Mouse (Mus musculus) testis, adult 2 months (tissue): ENCODE results near the gene Fam185a.

ENCODE experiments used
- CTCF ChIP-seq: fragments of 200-500 bp; IDR thresholded peaks from 2 replicates; pipeline ENCODE4 v1.5.1; 2012; ENCODE audit warnings: low read depth, mild to moderate bottlenecking, inconsistent platforms, low read length, moderate library complexity; ENCODE audit not compliant: control insufficient read depth, insufficient read depth, insufficient replicate concordance
- POLR2A ChIP-seq: fragments of 200-500 bp; IDR thresholded peaks from 2 replicates; pipeline ENCODE4 v1.6.1; 2012; ENCODE audit warnings: low read depth, mild to moderate bottlenecking, inconsistent platforms, low read length, moderate library complexity; ENCODE audit not compliant: control insufficient read depth

DNA sequence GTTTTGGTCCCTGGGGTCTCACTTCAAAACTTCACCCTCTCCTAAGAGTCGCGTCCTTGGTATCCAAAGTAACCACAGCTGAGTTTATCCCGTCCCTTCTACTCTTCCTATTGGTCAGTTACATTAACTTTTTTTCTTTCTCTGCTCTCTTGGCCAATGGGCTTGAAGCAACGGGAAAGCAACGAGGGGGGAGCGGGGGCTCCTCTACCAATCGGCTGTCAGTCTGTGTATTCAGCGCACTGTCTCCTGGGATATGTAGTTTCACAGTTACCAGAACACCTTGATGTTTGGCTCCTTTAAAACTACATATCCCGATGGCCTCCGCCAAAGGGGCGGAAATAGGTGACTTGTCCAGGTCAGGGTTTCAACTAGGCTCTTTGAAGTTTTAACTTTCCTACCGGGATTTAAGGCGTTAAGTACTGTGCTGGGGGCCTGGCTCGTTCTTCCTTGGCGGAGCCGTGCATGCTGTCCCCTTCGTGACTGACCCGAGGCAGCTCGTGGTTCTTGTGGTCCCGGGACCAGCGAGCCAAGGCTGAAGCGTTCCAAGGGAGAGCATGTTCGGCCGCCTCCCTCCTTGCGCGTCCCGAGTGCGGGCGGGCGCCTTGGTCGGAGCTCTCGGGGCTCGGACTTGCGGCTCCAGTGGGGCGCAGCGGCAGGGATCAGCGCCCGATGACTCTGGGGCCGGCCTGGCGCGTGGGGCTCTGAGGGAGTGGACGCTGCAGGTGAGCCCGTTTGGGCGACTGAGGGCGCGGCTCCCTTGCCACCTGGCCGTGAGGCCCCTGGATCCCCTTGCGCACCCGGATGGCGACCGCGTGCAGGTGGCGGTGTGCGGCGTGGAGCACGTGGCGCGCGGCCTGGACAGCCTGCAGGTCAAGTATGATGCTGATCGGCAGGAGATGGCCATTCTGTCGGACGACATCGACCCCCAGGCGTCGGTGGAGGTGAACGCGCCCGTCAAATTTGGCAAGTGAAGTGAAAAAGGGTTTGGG is at the start of gene Fam185a, which contains the start of gene Ccdc146:
- TF ChIP-seq POLR2A = no peak
- TF ChIP-seq CTCF = no peak
